Mouse (Mus musculus) midbrain, embryonic 11.5 days (tissue): ENCODE measurements around the gene Tmem259. TPM values are rescaled to one million over a fixed set of nuclear protein-coding genes. Genes with fewer than 3 reads are reported as not detected.

ENCODE experiments used
- ATAC-seq: fragments of 200-750 bp; cut with Nextera tagmentation; 2 replicates; pipeline ENCODE4 v1.8.0; 2017; ENCODE audit warnings: moderate TSS enrichment, moderate library complexity; ENCODE audit not compliant: low FRiP score
- DNase-seq: peaks from one replicate; pipeline ENCODE4 v3.0.0; 2015; ENCODE audit warnings: low spot score; ENCODE audit errors: missing footprints
- H3K27ac ChIP-seq: fragments of 300-500 bp; sonication (generic); 2 replicates; pipeline ENCODE4 v1.5.1; 2014; ENCODE audit warnings: low read depth, low read length
- H3K27me3 ChIP-seq: fragments of 300-500 bp; sonication (generic); 2 replicates; pipeline ENCODE4 v1.6.1; 2014; ENCODE audit warnings: mild to moderate bottlenecking, low read length, moderate library complexity, mixed read lengths; ENCODE audit not compliant: control insufficient read depth, insufficient read depth
- H3K36me3 ChIP-seq: fragments of 300-500 bp; sonication (generic); 2 replicates; pipeline ENCODE4 v1.6.1; 2014; ENCODE audit warnings: mild to moderate bottlenecking, low read length, moderate library complexity, mixed read lengths; ENCODE audit not compliant: control insufficient read depth, insufficient read depth
- H3K4me1 ChIP-seq: fragments of 300-500 bp; sonication (generic); 2 replicates; pipeline ENCODE4 v1.6.1; 2014; ENCODE audit warnings: low read length; ENCODE audit not compliant: control insufficient read depth, insufficient read depth
- H3K4me2 ChIP-seq: fragments of 300-500 bp; sonication (generic); 2 replicates; pipeline ENCODE4 v1.6.1; 2014; ENCODE audit warnings: mild to moderate bottlenecking, moderate library complexity
- H3K4me3 ChIP-seq: fragments of 300-500 bp; sonication (generic); 2 replicates; pipeline ENCODE4 v1.5.1; 2014; ENCODE audit warnings: low read depth, low read length
- H3K9ac ChIP-seq: fragments of 300-500 bp; sonication (generic); 2 replicates; pipeline ENCODE4 v1.6.1; 2014; ENCODE audit warnings: low read length
- H3K9me3 ChIP-seq: fragments of 300-500 bp; sonication (generic); 2 replicates; pipeline ENCODE4 v1.6.1; 2016; ENCODE audit warnings: low read length; ENCODE audit not compliant: control insufficient read depth
- WGBS: fragments of 180-500 bp; shearing (Covaris S2); extraction: QIAGEN DNeasy Blood & Tissue Kit; methylation state at CpG from one replicate; pipeline ENCODE4 v1.1.7; 2014; 5-methylcytosine and 5-hydroxymethylcytosine counted together
- polyA plus RNA-seq: library from polyadenylated mRNA; unstranded; fragments of >200 nt; fragmentation: Nextera tagmentation; extraction: Ambion mirVana; gene quantifications from 2 replicates; pipeline ENCODE4 v1.2.1, GENCODE M21; 2014

The Tmem259 gene
- polyA plus RNA-seq, 1 experiment from 2014 or later, result 13.5 TPM

DNA sequence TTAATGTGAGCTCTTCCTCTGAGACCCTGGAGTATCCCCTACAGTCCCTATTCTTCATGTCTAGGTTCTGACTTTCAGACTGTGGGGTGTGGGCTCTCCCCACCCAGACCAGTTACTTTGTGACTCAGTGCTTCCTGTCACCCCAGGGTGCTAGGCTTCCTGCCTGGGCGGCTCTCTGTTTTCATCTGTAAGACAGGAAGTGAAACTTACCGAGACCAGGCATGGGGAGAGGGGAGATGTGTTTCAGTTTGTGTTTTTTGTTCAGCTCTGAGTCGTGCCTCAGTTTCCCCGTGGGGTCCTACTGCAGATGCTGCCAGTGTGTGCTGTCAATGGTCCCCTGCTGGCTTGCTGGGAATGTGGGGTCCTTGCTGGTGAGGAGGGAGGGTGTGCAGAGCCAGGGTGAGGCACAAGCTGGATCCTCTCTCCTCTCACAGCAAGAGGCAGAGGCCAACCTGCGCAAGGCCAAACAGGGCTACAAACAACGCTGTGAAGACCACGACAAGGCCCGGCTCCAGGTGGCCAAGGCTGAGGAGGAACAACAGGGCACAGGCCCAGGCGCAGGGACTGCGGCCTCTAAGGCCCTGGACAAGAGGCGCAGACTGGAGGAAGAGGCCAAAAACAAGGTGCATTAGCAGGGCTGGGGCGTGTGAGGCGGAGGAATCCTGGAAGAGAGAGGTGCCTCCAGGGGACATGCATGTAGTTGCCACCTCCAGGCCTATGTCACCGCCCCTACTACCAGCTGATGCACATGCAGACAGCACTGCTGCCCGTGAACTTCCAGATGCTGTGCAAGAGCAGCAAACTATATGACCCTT, 40.3 kb upstream of the Tmem259 start:
- DNase-seq (no peak), ATAC-seq (no peak)
- Histone ChIP-seq H3K4me1 (peaks cover 4% of the 10 kb centered on the region; the same call in 1 of the 2 replicates), H3K4me2 (no peak overlapping the region), H3K27ac (no peak overlapping the region), H3K36me3 (no peaks in the 10 kb centered on the region), H3K9me3 (no peaks in the 10 kb centered on the region), H3K4me3 (no peak overlapping the region), H3K27me3 (peaks cover 7% of the 10 kb centered on the region), H3K9ac (no peak overlapping the region)
- WGBS, result 79% methylated on average over 15 of the region's 15 CpGs

- Histone ChIP-seq H3K9ac (no peak overlapping the region), H3K4me2 (no peak overlapping the region), H3K9me3 (no peaks in the 10 kb centered on the region), H3K27ac (no peak overlapping the region), H3K4me1 (peaks cover 6% of the 10 kb centered on the region; the same call in 1 of the 2 replicates), H3K4me3 (no peak overlapping the region), H3K27me3 (peaks cover 9% of the 10 kb centered on the region), H3K36me3 (no peaks in the 10 kb centered on the region)
- DNase-seq, result no peak
- ATAC-seq, result no peak
- 90% methylated on average over 5 of the region's 5 CpGs for WGBS
Measured at GRCm38 (mm10) chr10:80023758-80024157, 39.6 kb upstream of the Tmem259 start.

DNA sequence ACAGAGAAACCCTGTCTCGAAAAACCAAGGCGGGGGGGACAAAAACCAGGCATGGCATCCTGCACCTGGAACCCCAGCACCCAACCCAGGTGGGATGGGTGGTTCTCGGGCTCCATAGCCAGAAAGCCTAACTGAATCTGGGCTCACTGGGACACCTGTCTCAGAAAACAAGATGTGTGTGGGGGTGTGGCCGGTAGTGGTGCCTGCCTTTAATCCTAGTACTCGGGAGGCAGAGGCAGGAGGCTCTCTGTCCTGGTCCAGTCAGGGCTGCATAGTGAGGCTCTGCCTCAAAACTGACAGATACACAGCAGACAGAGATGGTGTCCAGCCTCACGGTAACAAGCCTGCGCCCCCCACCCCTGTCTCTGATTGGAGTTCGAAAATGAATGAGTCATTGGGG, 38.7 kb upstream of the Tmem259 start:
- H3K4me2 ChIP-seq, result no peak overlapping the region
- H3K4me3 ChIP-seq, result no peak overlapping the region
- peaks cover 6% of the 10 kb centered on the region; the same call in 1 of the 2 replicates for H3K4me1 ChIP-seq
- DNase-seq (no peak), ATAC-seq (no peak)
- no peak overlapping the region for H3K27ac ChIP-seq
- no peaks in the 10 kb centered on the region for H3K36me3 ChIP-seq
- peaks cover 9% of the 10 kb centered on the region for H3K27me3 ChIP-seq
- no peaks in the 10 kb centered on the region for H3K9me3 ChIP-seq
- H3K9ac ChIP-seq, result no peak overlapping the region
- WGBS, result 94% methylated on average over 8 of the region's 8 CpGs

- ATAC-seq, result no peak
- no peak for DNase-seq
- no peak overlapping the region for H3K9ac ChIP-seq
- H3K27me3 ChIP-seq, result peaks cover 11% of the 10 kb centered on the region
- H3K9me3 ChIP-seq, result no peaks in the 10 kb centered on the region
- no peak overlapping the region for H3K27ac ChIP-seq
- no peak overlapping the region for H3K4me3 ChIP-seq
- H3K4me2 ChIP-seq, result no peak overlapping the region
- WGBS, result 95% methylated on average over 12 of the region's 12 CpGs
- H3K4me1 ChIP-seq, result peaks cover 6% of the 10 kb centered on the region; the same call in 1 of the 2 replicates
- H3K36me3 ChIP-seq, result no peaks in the 10 kb centered on the region
Measured at GRCm38 (mm10) chr10:80022164-80022563, 38.0 kb upstream of the Tmem259 start.

GRCm38 (mm10) chr10:80021320-80021641, 37.2 kb upstream of the Tmem259 start:
- peaks cover 6% of the 10 kb centered on the region; the same call in 1 of the 2 replicates for H3K4me1 ChIP-seq
- no peak overlapping the region for H3K9ac ChIP-seq
- H3K36me3 ChIP-seq, result no peaks in the 10 kb centered on the region
- peaks cover 11% of the 10 kb centered on the region for H3K27me3 ChIP-seq
- H3K27ac ChIP-seq, result no peak overlapping the region
- H3K9me3 ChIP-seq, result no peaks in the 10 kb centered on the region
- no peak overlapping the region for H3K4me2 ChIP-seq
- DNase-seq (no peak), ATAC-seq (no peak)
- no peak overlapping the region for H3K4me3 ChIP-seq
- 88% methylated on average over 13 of the region's 13 CpGs for WGBS

- no peak overlapping the region for H3K4me3 ChIP-seq
- WGBS, result 82% methylated on average over 18 of the region's 18 CpGs
- no peaks in the 10 kb centered on the region for H3K9me3 ChIP-seq
- H3K36me3 ChIP-seq, result no peaks in the 10 kb centered on the region
- 0 out of 2 replicates have a peak, but pooled peaks have one; percentile 33 for ATAC-seq
- H3K9ac ChIP-seq, result no peak overlapping the region
- DNase-seq, result no peak
- H3K4me2 ChIP-seq, result no peak overlapping the region
- H3K4me1 ChIP-seq, result peaks cover 6% of the 10 kb centered on the region; the same call in 1 of the 2 replicates
- H3K27me3 ChIP-seq, result peaks cover 14% of the 10 kb centered on the region
- H3K27ac ChIP-seq, result no peak overlapping the region
Measured at GRCm38 (mm10) chr10:80020603-80021319, 36.6 kb upstream of the Tmem259 start.

GRCm38 (mm10) chr10:80020191-80020590, 36.1 kb upstream of the Tmem259 start:
- no peaks in the 10 kb centered on the region for H3K36me3 ChIP-seq
- no peak overlapping the region for H3K27ac ChIP-seq
- peaks cover 18% of the 10 kb centered on the region for H3K27me3 ChIP-seq
- H3K4me3 ChIP-seq, result peak overlapping the region; percentile 17; the same call in 1 of the 2 replicates
- ATAC-seq, result no peak
- H3K9me3 ChIP-seq, result no peaks in the 10 kb centered on the region
- peak overlapping the region; percentile 46 for H3K9ac ChIP-seq
- WGBS, result 16% methylated on average over 11 of the region's 11 CpGs
- H3K4me1 ChIP-seq, result peaks cover 6% of the 10 kb centered on the region; the same call in 1 of the 2 replicates
- H3K4me2 ChIP-seq, result peak overlapping the region; percentile 36; the same call in 1 of the 2 replicates
- DNase-seq, result no peak

DNA sequence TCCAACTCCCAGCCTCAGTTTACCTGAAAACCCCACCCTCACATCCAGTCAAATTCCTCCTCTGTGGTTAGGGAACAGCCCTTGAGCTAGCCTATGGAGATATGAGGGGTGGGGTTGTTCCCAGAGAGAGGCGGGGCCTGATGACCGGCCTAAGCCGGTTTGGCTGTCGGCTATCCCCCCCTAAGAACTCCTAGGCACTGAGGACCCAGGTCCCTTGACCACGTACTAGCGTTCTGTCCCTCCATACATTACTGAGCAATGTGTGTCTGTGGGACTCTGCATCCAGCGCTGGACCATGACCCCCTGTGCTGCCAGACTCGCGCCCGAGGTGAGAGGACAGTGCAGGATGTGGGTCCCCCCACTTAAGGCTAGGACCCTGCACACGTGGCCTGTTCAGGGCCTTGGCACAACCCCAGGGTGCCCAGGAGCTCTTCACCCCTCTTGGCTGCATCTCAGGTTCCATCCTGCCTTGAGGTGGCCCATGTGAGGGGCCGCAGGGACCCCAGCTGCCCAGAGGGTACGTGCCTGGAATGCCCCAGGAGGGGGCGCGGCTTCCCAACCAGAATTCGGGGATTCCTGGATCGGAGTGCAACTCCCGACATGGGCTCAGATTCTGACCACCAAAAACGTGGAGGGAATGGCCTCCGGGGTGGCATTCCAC, 35.5 kb upstream of the Tmem259 start:
- DNase-seq, result peak; percentile 92

More for the DNA sequence above, 35.5 kb upstream of the Tmem259 start:
- H3K9me3 ChIP-seq, result no peaks in the 10 kb centered on the region
- peak; percentile 63 for ATAC-seq
- peaks cover 23% of the 10 kb centered on the region for H3K27me3 ChIP-seq
- peaks cover 6% of the 10 kb centered on the region; the same call in 1 of the 2 replicates for H3K4me1 ChIP-seq
- peak overlapping the region; percentile 46 for H3K9ac ChIP-seq
- H3K27ac ChIP-seq, result no peak overlapping the region
- peak overlapping the region; percentile 36 for H3K4me2 ChIP-seq
- peak overlapping the region; percentile 17; the same call in 1 of the 2 replicates for H3K4me3 ChIP-seq
- 3% methylated on average over 20 of the region's 20 CpGs for WGBS
- H3K36me3 ChIP-seq, result no peaks in the 10 kb centered on the region
